ENCODE assay signal across 8 mouse cellular contexts in the genomic region with DNA sequence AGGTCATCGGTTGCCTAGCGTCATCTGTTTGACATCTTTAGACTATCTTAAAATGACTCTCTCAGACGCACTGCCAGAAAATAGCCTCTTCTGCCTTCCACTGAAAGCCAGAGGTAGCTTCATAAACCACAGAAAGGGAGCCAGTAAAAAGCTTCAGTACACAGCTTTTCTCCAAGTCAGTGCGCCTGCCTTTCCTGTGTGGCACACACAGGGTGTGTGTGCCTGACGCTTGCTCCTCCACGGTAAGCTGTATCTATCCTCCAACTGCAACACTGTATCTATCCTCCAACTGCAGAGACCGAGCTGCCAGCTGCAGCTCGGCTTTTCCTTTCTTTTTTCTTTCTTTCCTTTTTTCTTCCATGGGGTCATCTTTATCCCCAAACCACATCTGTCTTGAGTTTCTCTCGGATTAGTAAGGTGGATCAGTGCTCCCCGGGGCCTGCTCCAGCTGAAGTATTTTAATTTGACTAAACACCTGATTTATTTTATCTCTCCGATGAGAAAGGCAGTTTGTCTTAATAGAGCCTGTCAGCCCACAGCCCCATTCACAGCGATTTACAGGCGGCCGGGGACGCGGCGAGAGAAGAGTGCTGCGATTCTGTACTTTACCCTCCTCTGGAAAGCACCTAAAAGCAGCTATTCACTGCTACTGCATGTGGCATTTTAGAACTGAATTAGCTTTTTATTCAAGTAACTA.
A peak's percentile ranks its signal among the peaks of the same experiment; 100 is the strongest.
DNase-seq lines count a peak whose midpoint lies in the region; ATAC-seq and TF ChIP-seq lines count a peak whose summit lies in the region.

No protein-coding gene starts in this region.

- ATAC-seq in heart, postnatal 0 days (ENCODE audit: insufficient read depth, low read depth), result no peak
- ATAC-seq in erythroblast, adult 5-6 weeks (replicated peaks; ENCODE audit: low FRiP score, poor library complexity, severe bottlenecking), result no peak

- H3K9me3 ChIP-seq in heart, embryonic 10.5 days, result no peaks in the 10 kb centered on the region
- no peaks in the 10 kb centered on the region for H3K9me3 ChIP-seq in heart, postnatal 0 days (replicated peaks; ENCODE audit: control insufficient read depth, low read length)
- no peaks in the 10 kb centered on the region for H3K9me3 ChIP-seq in midbrain, embryonic 10.5 days (replicated peaks)

- no peak overlapping the region for H3K27ac ChIP-seq in heart, embryonic 10.5 days
- no peak overlapping the region for H3K27ac ChIP-seq in heart, postnatal 0 days (ENCODE audit: low read depth)
- H3K27ac ChIP-seq in midbrain, embryonic 10.5 days (replicated peaks), result peak overlapping the region; percentile 53

- no peak for TF ChIP-seq CTCF in heart, postnatal 0 days (IDR thresholded peaks at IDR 0.05; ENCODE audit: low read depth)

- no peak for DNase-seq in heart, embryonic 10.5 days (ENCODE audit: low spot score)
- DNase-seq in heart, adult 9 months (ENCODE audit: low spot score in 2 of 2), result no peak
- DNase-seq in embryo, embryonic 10.5 days (ENCODE audit: low spot score), result peak; percentile 72
- no peak for DNase-seq in heart, postnatal 0 days (ENCODE audit: low spot score)
- no peak for DNase-seq in midbrain, embryonic 10.5 days (ENCODE audit: low spot score)
- DNase-seq in urinary bladder, postnatal 10 days (ENCODE audit: low spot score), result no peak
- DNase-seq in lung, postnatal 4 days, result no peak

- 45% methylated on average over 18 of the region's 18 CpGs for WGBS in heart, embryonic 10.5 days
- WGBS in heart, postnatal 0 days, result 44% methylated on average over 18 of the region's 18 CpGs
- 35% methylated on average over 18 of the region's 18 CpGs for WGBS in midbrain, embryonic 10.5 days

- no peaks in the 10 kb centered on the region for H3K27me3 ChIP-seq in heart, embryonic 10.5 days (ENCODE audit: insufficient read depth, poor library complexity, severe bottlenecking)
- no peaks in the 10 kb centered on the region for H3K27me3 ChIP-seq in heart, postnatal 0 days (ENCODE audit: control insufficient read depth, insufficient read depth, low read length)
- H3K27me3 ChIP-seq in midbrain, embryonic 10.5 days (ENCODE audit: low read depth, poor library complexity, severe bottlenecking), result no peaks in the 10 kb centered on the region

- peaks cover 32% of the 10 kb centered on the region for H3K4me1 ChIP-seq in heart, embryonic 10.5 days
- peaks cover 14% of the 10 kb centered on the region; the same call in 1 of the 2 replicates for H3K4me1 ChIP-seq in heart, postnatal 0 days (ENCODE audit: control insufficient read depth, insufficient read depth)
- H3K4me1 ChIP-seq in midbrain, embryonic 10.5 days, result peaks cover 46% of the 10 kb centered on the region

- peak overlapping the region; percentile 24; the same call in 1 of the 2 replicates for H3K4me3 ChIP-seq in heart, embryonic 10.5 days
- peak overlapping the region; percentile 8; the same call in 1 of the 2 replicates for H3K4me3 ChIP-seq in heart, postnatal 0 days (ENCODE audit: low read depth, low read length)
- peak overlapping the region; percentile 32 for H3K4me3 ChIP-seq in midbrain, embryonic 10.5 days

- no peaks in the 10 kb centered on the region for H3K36me3 ChIP-seq in heart, embryonic 10.5 days
- no peaks in the 10 kb centered on the region for H3K36me3 ChIP-seq in heart, postnatal 0 days (replicated peaks; ENCODE audit: control insufficient read depth, insufficient read depth, low read length)
- no peaks in the 10 kb centered on the region for H3K36me3 ChIP-seq in midbrain, embryonic 10.5 days

- no peak for TF ChIP-seq EP300 in heart, postnatal 0 days (IDR thresholded peaks at IDR 0.05; ENCODE audit: low read depth)

- no peak overlapping the region for H3K9ac ChIP-seq in heart, postnatal 0 days (replicated peaks; ENCODE audit: low read depth, low read length)

- peak overlapping the region; percentile 53 for H3K4me2 ChIP-seq in heart, postnatal 0 days (ENCODE audit: low read depth, low read length)
